Mouse (Mus musculus) small intestine, adult 2 months (tissue): ENCODE measurements at regions not wholly inside any gene's neighbourhood (a gene's known extent, or its start where the extent isn't known, plus 50 kb on each side); places are given as distances from the start of the nearest gene placed in this dataset.

Source experiments
- CTCF ChIP-seq: fragments of 200-500 bp; IDR thresholded peaks from 2 replicates; pipeline ENCODE4 v1.5.1; 2012; ENCODE audit warnings: low read depth, mild to moderate bottlenecking, control low read depth, inconsistent platforms, low read length, moderate library complexity, mixed read lengths; ENCODE audit not compliant: insufficient replicate concordance, insufficient read length; ENCODE audit errors: extremely low read depth
- POLR2A ChIP-seq: fragments of 200-500 bp; IDR thresholded peaks from 2 replicates; pipeline ENCODE4 v1.6.1; 2012; ENCODE audit warnings: low read depth, mild to moderate bottlenecking, control low read depth, inconsistent platforms, low read length, moderate library complexity

DNA sequence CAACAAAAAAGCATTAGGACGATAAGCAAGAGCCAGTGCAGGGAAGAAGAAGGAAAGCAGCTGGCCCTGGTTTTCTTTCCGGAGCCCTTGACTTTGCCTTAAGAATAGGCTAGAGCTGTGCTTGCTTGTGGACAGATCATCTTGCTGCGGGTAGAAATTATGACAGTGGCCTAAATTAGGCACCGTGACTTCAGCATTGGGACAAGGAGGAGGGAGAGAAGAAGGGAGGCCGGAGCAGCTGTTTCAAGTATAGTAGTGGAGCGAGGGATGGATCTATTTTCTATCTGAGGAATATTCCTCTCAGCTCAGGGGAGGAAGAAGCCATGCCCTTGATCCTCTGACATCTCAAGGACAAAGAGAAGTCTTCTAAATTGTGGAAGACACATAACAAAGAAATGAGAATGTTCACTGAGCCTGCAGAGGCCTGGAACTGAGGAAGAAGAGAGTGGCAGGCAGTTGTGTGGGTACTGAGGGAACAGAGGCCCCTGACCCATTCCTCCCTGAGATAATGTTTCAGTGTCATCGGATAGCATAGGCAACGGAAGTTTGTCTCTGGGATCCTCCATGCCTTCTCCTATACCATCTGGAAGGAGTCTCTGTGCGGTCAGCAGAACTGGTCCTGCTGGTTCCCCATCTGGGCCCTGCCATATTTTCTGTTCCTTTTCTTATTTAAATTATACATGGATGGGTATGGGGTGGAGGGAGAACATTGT is 52.8 kb upstream of the Ppm1b start:
- TF ChIP-seq CTCF = no peak
- TF ChIP-seq POLR2A = no peak
